Mouse (Mus musculus) forebrain, postnatal 0 days (tissue): Measurements from ENCODE around the gene Ret. TPM values are rescaled to one million over a fixed set of nuclear protein-coding genes. Genes with fewer than 3 reads are reported as not detected.

Experiments
- ATAC-seq: fragments of 200-750 bp; cut with Nextera tagmentation; 2 replicates; pipeline ENCODE4 v1.8.0; 2017; ENCODE audit warnings: mild to moderate bottlenecking, moderate library complexity
- DNase-seq: peaks from one replicate; pipeline ENCODE4 v3.0.0-alpha.2; 2015
- H3K27ac ChIP-seq: fragments of 300-500 bp; sonication (generic); 2 replicates; pipeline ENCODE4 v1.5.1; 2014; ENCODE audit warnings: low read depth, mild to moderate bottlenecking, antibody characterized with exemption, low read length, moderate library complexity, mixed read lengths
- H3K27me3 ChIP-seq: fragments of 300-500 bp; sonication (generic); 2 replicates; pipeline ENCODE4 v1.6.1; 2014; ENCODE audit warnings: mild to moderate bottlenecking, low read length, mixed read lengths; ENCODE audit not compliant: insufficient read depth
- H3K36me3 ChIP-seq: fragments of 300-500 bp; sonication (generic); 2 replicates; pipeline ENCODE4 v1.6.1; 2014; ENCODE audit warnings: mild to moderate bottlenecking, moderate library complexity; ENCODE audit not compliant: insufficient read depth
- H3K4me1 ChIP-seq: fragments of 300-500 bp; sonication (generic); 2 replicates; pipeline ENCODE4 v1.6.1; 2014; ENCODE audit warnings: antibody characterized with exemption; ENCODE audit not compliant: insufficient read depth
- H3K4me2 ChIP-seq: fragments of 300-500 bp; sonication (generic); 2 replicates; pipeline ENCODE4 v1.6.1; 2014; ENCODE audit warnings: low read depth, mild to moderate bottlenecking, moderate library complexity
- H3K4me3 ChIP-seq: fragments of 300-500 bp; sonication (generic); 2 replicates; pipeline ENCODE4 v1.5.1; 2014; ENCODE audit warnings: low read depth, low read length, mixed read lengths
- H3K9ac ChIP-seq: fragments of 300-500 bp; sonication (generic); 2 replicates; pipeline ENCODE4 v1.6.1; 2014; ENCODE audit warnings: mild to moderate bottlenecking
- H3K9me3 ChIP-seq: fragments of 300-500 bp; sonication (generic); 2 replicates; pipeline ENCODE4 v1.6.1; 2016; ENCODE audit warnings: low read length
- CTCF ChIP-seq: sonication (generic); IDR thresholded peaks from 2 replicates; pipeline ENCODE4 v1.5.1; 2016; ENCODE audit warnings: antibody characterized with exemption, control low read depth, low read depth
- WGBS: fragments of 180-500 bp; shearing (Covaris S2); extraction: QIAGEN DNeasy Blood & Tissue Kit; methylation state at CpG from one replicate; pipeline ENCODE4 v1.1.7; 2014; 5-methylcytosine and 5-hydroxymethylcytosine counted together
- polyA plus RNA-seq: library from polyadenylated mRNA; unstranded; fragments of >200 nt; fragmentation: Nextera tagmentation; extraction: Ambion mirVana; gene quantifications from 2 replicates; pipeline ENCODE4 v1.2.1, GENCODE M21; 2015
- total RNA-seq: library from RNA; depleted of rRNA; stranded (reverse); fragments of >200 nt; gene quantifications from 2 replicates; pipeline ENCODE4 v1.2.3, GENCODE M21; 2014

The Ret gene
- total and polyA plus RNA-seq, 2 experiments from 2014 or later: 3.8 to 11.3 TPM

DNA sequence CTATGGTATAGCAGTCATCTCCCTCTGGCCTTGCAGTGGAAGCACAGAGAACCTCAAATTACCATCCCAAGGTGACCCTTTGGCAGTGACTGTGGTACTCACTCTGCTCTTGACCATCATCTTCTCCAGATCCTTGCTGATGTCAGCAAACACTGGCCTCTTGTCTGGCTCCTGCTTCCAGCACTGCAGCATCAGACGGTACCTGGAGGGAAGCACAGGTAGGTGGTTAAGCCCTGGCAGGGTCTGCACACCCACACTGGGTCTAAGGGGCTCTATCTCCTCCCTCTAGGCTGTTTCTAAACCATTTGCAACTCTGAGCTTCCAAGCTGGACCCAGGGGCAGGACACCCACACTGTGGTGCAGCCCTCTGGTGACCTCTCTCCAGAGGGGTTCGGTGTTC lies 34.4 kb downstream of the Ret start:
- Histone ChIP-seq H3K4me1 (no peaks in the 10 kb centered on the region), H3K4me2 (no peak overlapping the region), H3K9ac (no peak overlapping the region), H3K36me3 (no peaks in the 10 kb centered on the region), H3K27me3 (no peaks in the 10 kb centered on the region), H3K9me3 (no peaks in the 10 kb centered on the region), H3K27ac (no peak overlapping the region), H3K4me3 (no peak overlapping the region)
- 94% methylated on average over 2 of the region's 2 CpGs for WGBS
- ATAC-seq (no peak), DNase-seq (no peak)
- TF ChIP-seq CTCF: no peak

DNA sequence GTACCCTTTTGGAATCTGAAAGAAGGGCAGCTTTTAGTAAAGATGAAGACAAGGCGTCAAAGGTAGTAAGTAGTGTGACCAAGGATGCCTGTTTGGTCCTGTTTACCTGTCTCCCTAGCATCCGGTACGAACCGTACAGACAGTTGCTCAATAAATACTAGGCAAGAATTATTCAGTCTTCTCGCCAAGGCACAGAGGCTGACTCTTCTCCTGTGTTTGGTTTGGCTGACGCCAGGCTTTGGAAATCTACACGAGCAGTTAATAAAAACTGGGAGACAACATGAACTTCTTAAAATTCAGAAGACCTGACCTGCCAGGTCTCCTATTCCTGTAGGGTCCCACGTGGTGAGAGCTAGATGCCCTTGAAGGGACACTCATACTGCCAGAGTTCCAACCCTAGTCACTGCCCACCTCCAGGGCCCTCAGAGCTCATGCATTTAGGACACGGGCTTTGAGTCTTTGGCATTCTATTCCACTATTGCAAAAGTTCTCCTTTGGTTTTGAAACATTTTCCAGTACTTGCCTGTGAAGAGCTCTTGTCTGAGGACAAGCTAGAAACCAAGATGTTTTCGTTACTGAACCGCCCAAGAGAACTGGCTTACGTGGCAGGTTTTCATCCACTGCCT lies 34.9 kb downstream of the Ret start:
- H3K27me3 ChIP-seq: no peaks in the 10 kb centered on the region
- 87% methylated on average over 12 of the region's 12 CpGs for WGBS

GRCm38 (mm10) chr6:118153091-118153490 lies 44.4 kb downstream of the Ret start:
- H3K27ac ChIP-seq: no peak overlapping the region
- TF ChIP-seq CTCF: no peak
- DNase-seq (no peak), ATAC-seq (no peak)
- H3K27me3 ChIP-seq: no peaks in the 10 kb centered on the region
- H3K4me3 ChIP-seq: no peak overlapping the region
- H3K4me2 ChIP-seq: no peak overlapping the region
- H3K4me1 ChIP-seq: no peaks in the 10 kb centered on the region
- 84% methylated on average over 5 of the region's 5 CpGs for WGBS
- H3K9ac ChIP-seq: no peak overlapping the region
- no peaks in the 10 kb centered on the region for H3K36me3 ChIP-seq
- no peaks in the 10 kb centered on the region for H3K9me3 ChIP-seq

More for the DNA sequence above, 34.9 kb downstream of the Ret start:
- DNase-seq: no peak
- Histone ChIP-seq H3K4me3 (no peak overlapping the region), H3K9me3 (no peaks in the 10 kb centered on the region), H3K4me1 (no peaks in the 10 kb centered on the region), H3K36me3 (no peaks in the 10 kb centered on the region), H3K27ac (no peak overlapping the region), H3K9ac (no peak overlapping the region), H3K4me2 (no peak overlapping the region)
- no peak for TF ChIP-seq CTCF
- no peak for ATAC-seq

DNA sequence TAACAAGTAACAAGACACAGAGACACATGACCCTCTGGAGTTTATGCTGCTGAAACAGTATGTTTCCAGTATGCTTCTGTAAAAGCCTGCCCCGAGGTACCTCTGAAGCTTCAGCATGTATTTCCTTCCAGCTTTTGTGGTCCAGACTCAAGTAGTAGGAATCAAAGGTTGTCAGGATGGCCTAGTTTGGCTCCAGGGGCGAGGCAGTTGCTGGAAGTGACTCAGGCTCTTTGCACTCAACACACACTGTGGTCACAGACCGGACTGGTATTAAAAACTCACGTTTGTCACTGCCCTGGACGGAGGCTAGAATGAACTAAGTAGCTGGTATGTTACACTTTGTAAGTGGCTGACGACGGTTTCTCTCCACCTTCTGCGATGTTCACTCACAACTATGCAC lies 46.5 kb downstream of the Ret start:
- DNase-seq: no peak
- Histone ChIP-seq H3K27me3 (no peaks in the 10 kb centered on the region), H3K4me3 (no peak overlapping the region), H3K4me2 (no peak overlapping the region), H3K4me1 (no peaks in the 10 kb centered on the region), H3K9ac (no peak overlapping the region), H3K9me3 (no peaks in the 10 kb centered on the region), H3K36me3 (no peaks in the 10 kb centered on the region), H3K27ac (no peak overlapping the region)
- 83% methylated on average over 8 of the region's 8 CpGs for WGBS
- no peak for TF ChIP-seq CTCF
- ATAC-seq: no peak

- H3K27ac ChIP-seq: no peak overlapping the region
- DNase-seq (no peak), ATAC-seq (no peak)
- no peaks in the 10 kb centered on the region for H3K9me3 ChIP-seq
- WGBS: 79% methylated on average over 2 of the region's 2 CpGs
- no peaks in the 10 kb centered on the region for H3K27me3 ChIP-seq
- H3K4me1 ChIP-seq: no peaks in the 10 kb centered on the region
- TF ChIP-seq CTCF: no peak
- H3K4me2 ChIP-seq: no peak overlapping the region
- no peaks in the 10 kb centered on the region for H3K36me3 ChIP-seq
- no peak overlapping the region for H3K4me3 ChIP-seq
- no peak overlapping the region for H3K9ac ChIP-seq
Observed at GRCm38 (mm10) chr6:118150538-118150937, 47.0 kb downstream of the Ret start.

DNA sequence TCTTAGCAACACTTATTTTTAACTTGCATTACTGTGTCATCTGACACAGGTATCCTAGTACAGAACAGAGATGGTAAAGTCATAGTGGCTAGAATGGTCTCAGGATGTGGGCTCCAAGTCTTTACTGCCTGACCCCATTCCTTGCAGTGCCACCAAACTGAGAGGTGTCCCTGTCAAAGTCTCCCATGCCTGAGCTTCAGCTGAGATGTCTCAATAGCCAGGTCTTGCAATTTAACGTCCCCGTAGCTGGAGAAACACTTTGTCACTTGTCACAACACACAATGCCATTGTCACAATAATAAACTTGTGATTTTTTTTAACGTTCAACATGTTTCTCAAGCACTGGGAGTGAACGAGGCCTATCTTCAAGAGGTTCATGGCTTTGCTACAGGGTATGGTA lies 47.4 kb downstream of the Ret start:
- no peaks in the 10 kb centered on the region for H3K4me1 ChIP-seq
- WGBS: 77% methylated on average over 4 of the region's 4 CpGs
- ATAC-seq (no peak), DNase-seq (no peak)
- H3K4me2 ChIP-seq: no peak overlapping the region
- no peaks in the 10 kb centered on the region for H3K36me3 ChIP-seq
- no peak for TF ChIP-seq CTCF
- H3K27ac ChIP-seq: no peak overlapping the region
- no peak overlapping the region for H3K4me3 ChIP-seq
- no peaks in the 10 kb centered on the region for H3K27me3 ChIP-seq
- no peaks in the 10 kb centered on the region for H3K9me3 ChIP-seq
- no peak overlapping the region for H3K9ac ChIP-seq

- H3K9ac ChIP-seq: no peak overlapping the region
- TF ChIP-seq CTCF: no peak
- no peak overlapping the region for H3K27ac ChIP-seq
- no peaks in the 10 kb centered on the region for H3K36me3 ChIP-seq
- no peaks in the 10 kb centered on the region for H3K27me3 ChIP-seq
- no peak overlapping the region for H3K4me2 ChIP-seq
- no peak for ATAC-seq
- 88% methylated on average over 6 of the region's 6 CpGs for WGBS
- no peaks in the 10 kb centered on the region for H3K4me1 ChIP-seq
- no peak for DNase-seq
- H3K9me3 ChIP-seq: no peaks in the 10 kb centered on the region
- H3K4me3 ChIP-seq: no peak overlapping the region
Observed at GRCm38 (mm10) chr6:118140961-118141360, 56.6 kb downstream of the Ret start.
